In the genomic region with DNA sequence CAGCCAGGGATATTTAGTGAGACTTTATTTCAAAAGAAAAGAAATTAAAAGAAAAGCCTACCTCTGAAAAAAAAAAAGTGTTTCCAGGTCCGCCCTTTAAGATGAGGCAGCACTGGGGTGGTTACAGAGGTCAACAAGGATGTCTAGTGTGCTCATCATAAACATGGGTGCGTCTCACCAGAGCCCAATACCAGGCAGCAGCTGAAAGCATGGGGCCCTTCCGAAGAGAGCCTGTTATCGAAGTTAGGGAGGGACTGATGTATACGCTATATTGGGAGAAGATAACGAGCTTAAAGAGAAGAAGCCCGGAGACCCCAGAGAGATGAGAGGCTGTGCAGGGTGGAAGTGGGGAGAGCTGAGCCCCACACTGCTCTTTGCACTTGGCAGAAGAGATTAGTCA, we compare ENCODE assay signal across 8 mouse cellular contexts. TPM values are rescaled to one million over a fixed set of nuclear protein-coding genes. Genes with fewer than 3 reads are reported as not detected.
DNase-seq lines count a peak whose midpoint lies in the region; ATAC-seq and TF ChIP-seq lines count a peak whose summit lies in the region.

No protein-coding gene starts in this region.

- dilution Hi-C loops in CH12.LX (cut with MboI; ENCODE audit: extremely low pct_ligation_motif_present, extremely low pct_unique_long_range_greater_than_20kb, low sequenced_read_pairs): no loop called here

- peak overlapping the region; percentile 67 for H3K4me3 ChIP-seq in heart, embryonic 16.5 days (ENCODE audit: low read length)
- peak overlapping the region; percentile 63 to 97 (median 94) for H3K4me3 ChIP-seq in CH12.LX (replicated peaks in 1 of 3; ENCODE audit: low read depth in 2 of 3, low read length in 2 of 3, poor library complexity in 1 of 3)
- no peak overlapping the region for H3K4me3 ChIP-seq in forebrain, embryonic 14.5 days (ENCODE audit: low read depth, low read length)

- intact Hi-C loops in left cerebral cortex, postnatal 10 days (cut with DNase I): no loop called here

- H3K4me1 ChIP-seq in heart, embryonic 16.5 days (ENCODE audit: control insufficient read depth, insufficient read depth, low read length): peaks cover 40% of the 10 kb centered on the region
- peaks cover 11 to 41% of the 10 kb centered on the region in 2 experiments for H3K4me1 ChIP-seq in CH12.LX (ENCODE audit: control insufficient read depth in 1 of 2, insufficient read depth in 2 of 2)
- H3K4me1 ChIP-seq in forebrain, embryonic 14.5 days (ENCODE audit: control insufficient read depth, insufficient read depth, low read length): peaks cover 22% of the 10 kb centered on the region

- peak overlapping the region; percentile 82 for H3K27ac ChIP-seq in heart, embryonic 16.5 days (ENCODE audit: low read length)
- H3K27ac ChIP-seq in CH12.LX (ENCODE audit: insufficient read depth, low read depth): no peak overlapping the region
- no peak overlapping the region for H3K27ac ChIP-seq in forebrain, embryonic 14.5 days (ENCODE audit: low read depth, low read length)

- no peaks in the 10 kb centered on the region for H3K36me3 ChIP-seq in heart, embryonic 16.5 days (ENCODE audit: control insufficient read depth, insufficient read depth)
- peaks cover 3 to 38% of the 10 kb centered on the region in 2 experiments for H3K36me3 ChIP-seq in CH12.LX (replicated peaks in 1 of 2; ENCODE audit: control insufficient read depth in 1 of 2, insufficient read depth in 1 of 2, low read length in 1 of 2)
- H3K36me3 ChIP-seq in forebrain, embryonic 14.5 days (ENCODE audit: control insufficient read depth, insufficient read depth, low read length): no peaks in the 10 kb centered on the region

- in situ Hi-C loops in CH12.LX (cut with MboI; ENCODE audit: low pct_ligation_motif_present, low pct_unique_long_range_greater_than_20kb, low sequenced_read_pairs): no loop called here

- H3K9me3 ChIP-seq in heart, embryonic 16.5 days (replicated peaks; ENCODE audit: control insufficient read depth, low read length): no peaks in the 10 kb centered on the region
- H3K9me3 ChIP-seq in CH12.LX (replicated peaks; ENCODE audit: low read length): no peaks in the 10 kb centered on the region
- H3K9me3 ChIP-seq in forebrain, embryonic 14.5 days (replicated peaks; ENCODE audit: control insufficient read depth, low read length): no peaks in the 10 kb centered on the region

- no peak for TF ChIP-seq CTCF in CH12.LX (conservative IDR thresholded peaks at IDR 0.05 in 1 of 2, IDR thresholded peaks at IDR 0.05 in 1 of 2; ENCODE audit: low read depth in 2 of 2, low read length in 2 of 2)

- no peak for ATAC-seq in heart, embryonic 16.5 days (replicated peaks; ENCODE audit: extremely low read depth, insufficient read depth, low FRiP score)
- ATAC-seq in forebrain, embryonic 14.5 days: no peak
- peak; percentile 5 for ATAC-seq in megakaryocyte progenitor cell, adult 5-6 weeks (replicated peaks; ENCODE audit: poor library complexity)

- TF ChIP-seq EP300 in CH12.LX (IDR thresholded peaks at IDR 0.05; ENCODE audit: low read length): no peak

- DNase-seq in heart, adult 9 months (ENCODE audit: low spot score in 2 of 2): no peak
- no peak for DNase-seq in CH12.LX (ENCODE audit: extremely low read depth)
- no peak for DNase-seq in forebrain, embryonic 14.5 days (ENCODE audit: low spot score)
- no peak for DNase-seq in left cerebral cortex, postnatal 10 days (ENCODE audit: extremely low spot score in 1 of 2, low spot score in 2 of 2)
- no peak for DNase-seq in ovary, postnatal 36 days (ENCODE audit: low spot score)
- DNase-seq in cerebellum, postnatal 36 days: no peak

- TF ChIP-seq RAD21 in CH12.LX (IDR thresholded peaks at IDR 0.05; ENCODE audit: low read depth, low read length): no peak

- H3K4me2 ChIP-seq in heart, embryonic 16.5 days (ENCODE audit: low read depth, low read length): peak overlapping the region; percentile 77
- H3K4me2 ChIP-seq in CH12.LX (ENCODE audit: insufficient read depth, low read depth, poor library complexity, severe bottlenecking): peak overlapping the region; percentile 99
- H3K4me2 ChIP-seq in forebrain, embryonic 14.5 days (ENCODE audit: low read length): peak overlapping the region; percentile 16; the same call in 1 of the 2 replicates

- TF ChIP-seq POLR2A in CH12.LX (IDR thresholded peaks at IDR 0.05; ENCODE audit: low read depth, low read length): no peak

- H3K9ac ChIP-seq in heart, embryonic 16.5 days (ENCODE audit: low read length): peak overlapping the region; percentile 56
- peak overlapping the region; percentile 81 for H3K9ac ChIP-seq in CH12.LX (ENCODE audit: insufficient read depth, low read depth)
- H3K9ac ChIP-seq in forebrain, embryonic 14.5 days (ENCODE audit: low read length): peak overlapping the region; percentile 23; the same call in 1 of the 2 replicates

- WGBS in heart, embryonic 16.5 days: 14% methylated on average over 7 of the region's 7 CpGs
- 63% methylated on average over 7 of the region's 7 CpGs for WGBS in forebrain, embryonic 14.5 days

- peaks cover 76% of the 10 kb centered on the region for H3K79me2 ChIP-seq in CH12.LX (replicated peaks; ENCODE audit: control insufficient read depth, extremely low read depth, insufficient read depth, poor library complexity, severe bottlenecking)

- no peaks in the 10 kb centered on the region for H3K27me3 ChIP-seq in heart, embryonic 16.5 days (ENCODE audit: control insufficient read depth, insufficient read depth, low read length)
- no peaks in the 10 kb centered on the region for H3K27me3 ChIP-seq in CH12.LX (replicated peaks)
- H3K27me3 ChIP-seq in forebrain, embryonic 14.5 days (replicated peaks; ENCODE audit: control insufficient read depth, insufficient read depth, low read length): no peaks in the 10 kb centered on the region

TF ChIP-seq in CH12.LX, 34 proteins besides CTCF, POLR2A, EP300 and RAD21:
- TF ChIP-seq TBP (conservative IDR thresholded peaks at IDR 0.05; ENCODE audit: low read depth, low read length) (no peak), NRF1 (IDR thresholded peaks at IDR 0.05; ENCODE audit: low read depth, low read length) (no peak)

RNA-seq across cellular contexts. Expression of gene Arpc2, which starts 3.3 kb away (rescaled TPM):
- polyA plus RNA-seq in heart, embryonic 16.5 days (2015; fragmentation: Nextera tagmentation; extraction: Ambion mirVana): 415 and 472 TPM in 2 replicates
- total RNA-seq in CH12.LX (2012; rRNA removed): 218 and 234 TPM in 2 replicates
- 455 and 462 TPM in 2 replicates for total RNA-seq in CH12.LX (2014; rRNA removed)
- polyA plus RNA-seq in CH12.LX (2012; ENCODE audit: insufficient read length, low read depth): 504 and 522 TPM in 2 replicates
- polyA plus RNA-seq in forebrain, embryonic 14.5 days (2014; fragmentation: Nextera tagmentation; extraction: Ambion mirVana): 341 and 351 TPM in 2 replicates
- total RNA-seq in megakaryocyte progenitor cell, adult 5-6 weeks (2015): 802 and 912 TPM in 2 replicates
- 414 and 435 TPM in 2 replicates for total RNA-seq in megakaryocyte progenitor cell, adult 5-6 weeks (2017)
- 100 to 1,000 TPM; 316 to 324 TPM for total RNA-seq in left cerebral cortex, postnatal 10 days (2021)

RNA-seq across cellular contexts. Expression of gene Gpbar1, which starts 39.2 kb away (rescaled TPM):
- polyA plus RNA-seq in heart, embryonic 16.5 days (2015; fragmentation: Nextera tagmentation; extraction: Ambion mirVana): 0.22 and 0.30 TPM in 2 replicates
- 0.21 TPM in 1 of 2 replicates, not detected in the other for total RNA-seq in CH12.LX (2012; rRNA removed)
- not detected in 2 replicates for total RNA-seq in CH12.LX (2014; rRNA removed)
- polyA plus RNA-seq in CH12.LX (2012; ENCODE audit: insufficient read length, low read depth): not detected in 2 replicates
- 0.17 TPM in 1 of 2 replicates, not detected in the other for polyA plus RNA-seq in forebrain, embryonic 14.5 days (2014; fragmentation: Nextera tagmentation; extraction: Ambion mirVana)
- 0.12 TPM in 1 of 2 replicates, not detected in the other for total RNA-seq in megakaryocyte progenitor cell, adult 5-6 weeks (2015)
- not detected in 2 replicates for total RNA-seq in megakaryocyte progenitor cell, adult 5-6 weeks (2017)
- not detected for total RNA-seq in left cerebral cortex, postnatal 10 days (2021)

RNA-seq across cellular contexts. Expression of gene Cxcr1, which starts 44.7 kb away (rescaled TPM):
- not detected in 2 replicates for polyA plus RNA-seq in heart, embryonic 16.5 days (2015; fragmentation: Nextera tagmentation; extraction: Ambion mirVana)
- not detected in 2 replicates for total RNA-seq in CH12.LX (2012; rRNA removed)
- total RNA-seq in CH12.LX (2014; rRNA removed): not detected in 2 replicates
- not detected in 2 replicates for polyA plus RNA-seq in CH12.LX (2012; ENCODE audit: insufficient read length, low read depth)
- not detected in 2 replicates for polyA plus RNA-seq in forebrain, embryonic 14.5 days (2014; fragmentation: Nextera tagmentation; extraction: Ambion mirVana)
- total RNA-seq in megakaryocyte progenitor cell, adult 5-6 weeks (2015): not detected in 2 replicates
- not detected in 2 replicates for total RNA-seq in megakaryocyte progenitor cell, adult 5-6 weeks (2017)
- total RNA-seq in left cerebral cortex, postnatal 10 days (2021): not detected

RNA-seq across cellular contexts. Expression of gene Aamp, which starts 45.4 kb away (rescaled TPM):
- 214 and 223 TPM in 2 replicates for polyA plus RNA-seq in heart, embryonic 16.5 days (2015; fragmentation: Nextera tagmentation; extraction: Ambion mirVana)
- total RNA-seq in CH12.LX (2012; rRNA removed) (151 and 163 TPM in 2 replicates), CH12.LX (2014; rRNA removed) (103 and 108 TPM in 2 replicates)
- 172 and 193 TPM in 2 replicates for polyA plus RNA-seq in CH12.LX (2012; ENCODE audit: insufficient read length, low read depth)
- 226 and 231 TPM in 2 replicates for polyA plus RNA-seq in forebrain, embryonic 14.5 days (2014; fragmentation: Nextera tagmentation; extraction: Ambion mirVana)
- 45.3 and 49.7 TPM in 2 replicates for total RNA-seq in megakaryocyte progenitor cell, adult 5-6 weeks (2015)
- total RNA-seq in megakaryocyte progenitor cell, adult 5-6 weeks (2017): 98.1 and 104 TPM in 2 replicates
- total RNA-seq in left cerebral cortex, postnatal 10 days (2021): 100 to 1,000 TPM; 131 to 139 TPM

RNA-seq across cellular contexts. Expression of gene Pnkd, which starts 45.6 kb away (rescaled TPM):
- 314 and 324 TPM in 2 replicates for polyA plus RNA-seq in heart, embryonic 16.5 days (2015; fragmentation: Nextera tagmentation; extraction: Ambion mirVana)
- total RNA-seq in CH12.LX (2012; rRNA removed) (117 and 154 TPM in 2 replicates), CH12.LX (2014; rRNA removed) (42.7 and 45.5 TPM in 2 replicates)
- polyA plus RNA-seq in CH12.LX (2012; ENCODE audit: insufficient read length, low read depth): 263 and 318 TPM in 2 replicates
- 108 and 114 TPM in 2 replicates for polyA plus RNA-seq in forebrain, embryonic 14.5 days (2014; fragmentation: Nextera tagmentation; extraction: Ambion mirVana)
- 29.8 and 32.4 TPM in 2 replicates for total RNA-seq in megakaryocyte progenitor cell, adult 5-6 weeks (2015)
- 11.2 and 21.6 TPM in 2 replicates for total RNA-seq in megakaryocyte progenitor cell, adult 5-6 weeks (2017)
- total RNA-seq in left cerebral cortex, postnatal 10 days (2021): 100 to 1,000 TPM; 109 to 124 TPM

Comparison
In these comparisons a context has a peak if more than half of its experiments do, and no peak if none do; other contexts are left out.
1. H3K4me2 ChIP-seq: peak in every context shown above with its lines; median percentile 99 in CH12.LX; 77 in heart, embryonic 16.5 days; 16 in forebrain, embryonic 14.5 days.
2. H3K9ac ChIP-seq: peak in every context shown above with its lines; median percentile 81 in CH12.LX; 56 in heart, embryonic 16.5 days; 23 in forebrain, embryonic 14.5 days.